ENCODE assay signal across 28 mouse cellular contexts in genomic region chr5:150374778-150375559, GRCm38 (mm10).
A peak's percentile ranks its signal among the peaks of the same experiment; 100 is the strongest.
DNase-seq lines count a peak whose midpoint lies in the region; ATAC-seq and TF ChIP-seq lines count a peak whose summit lies in the region.
"Had no signal": no experiment of that assay in that cellular context is flagged by ENCODE, and none has a peak within 500 bp of the region (broad histone marks: within the 10 kb centered on the region; RNA-seq: fewer than 3 reads in every experiment).

No protein-coding gene starts in this region.

- H3K4me3 ChIP-seq in heart, postnatal 0 days (ENCODE audit: low read depth, low read length), result no peak overlapping the region
- H3K4me3 ChIP-seq in neural tube, embryonic 15.5 days (replicated peaks), result no peak overlapping the region
- no peak overlapping the region for H3K4me3 ChIP-seq in intestine, embryonic 16.5 days (ENCODE audit: low read length)
- H3K4me3 ChIP-seq: erythroblast, embryonic 14.5 days; heart, embryonic 13.5 days; neural tube, embryonic 12.5 days had no signal

- WGBS in heart, postnatal 0 days, result 76% methylated on average over 8 of the region's 8 CpGs
- WGBS in neural tube, embryonic 15.5 days, result 63% methylated on average over 8 of the region's 8 CpGs
- 60% methylated on average over 8 of the region's 8 CpGs for WGBS in intestine, embryonic 16.5 days

- H3K9ac ChIP-seq in heart, postnatal 0 days (replicated peaks; ENCODE audit: low read depth, low read length), result no peak overlapping the region
- no peak overlapping the region for H3K9ac ChIP-seq in neural tube, embryonic 15.5 days (replicated peaks)
- H3K9ac ChIP-seq in intestine, embryonic 16.5 days (ENCODE audit: low read depth, low read length), result no peak overlapping the region
- H3K9ac ChIP-seq: heart, embryonic 13.5 days; hindbrain, embryonic 14.5 days; liver, embryonic 14.5 days; neural tube, embryonic 12.5 days had no signal

- 0 out of 2 replicates have a peak overlapping the region, but pooled peaks have one; percentile 11 for H3K27ac ChIP-seq in heart, postnatal 0 days (ENCODE audit: low read depth)
- 0 out of 2 replicates have a peak overlapping the region, but pooled peaks have one; percentile 10 for H3K27ac ChIP-seq in neural tube, embryonic 15.5 days (replicated peaks)
- H3K27ac ChIP-seq in intestine, embryonic 16.5 days (ENCODE audit: low read length), result peak overlapping the region; percentile 6; the same call in 1 of the 2 replicates
- H3K27ac ChIP-seq: heart, embryonic 13.5 days; hindbrain, embryonic 14.5 days; liver, embryonic 14.5 days; neural tube, embryonic 12.5 days had no signal

- no peak for TF ChIP-seq EP300 in heart, postnatal 0 days (IDR thresholded peaks at IDR 0.05; ENCODE audit: low read depth)

- H3K4me1 ChIP-seq in heart, postnatal 0 days (ENCODE audit: control insufficient read depth, insufficient read depth), result no peaks in the 10 kb centered on the region
- H3K4me1 ChIP-seq in neural tube, embryonic 15.5 days, result no peaks in the 10 kb centered on the region
- no peaks in the 10 kb centered on the region for H3K4me1 ChIP-seq in intestine, embryonic 16.5 days (ENCODE audit: control insufficient read depth, insufficient read depth, low read length)
- H3K4me1 ChIP-seq: neural tube, embryonic 12.5 days had no signal

- H3K9me3 ChIP-seq in heart, postnatal 0 days (replicated peaks; ENCODE audit: control insufficient read depth, low read length), result no peaks in the 10 kb centered on the region
- no peaks in the 10 kb centered on the region for H3K9me3 ChIP-seq in neural tube, embryonic 15.5 days (replicated peaks)
- H3K9me3 ChIP-seq in intestine, embryonic 16.5 days (ENCODE audit: control insufficient read depth, low read length), result no peaks in the 10 kb centered on the region
- H3K9me3 ChIP-seq: heart, embryonic 13.5 days; neural tube, embryonic 12.5 days had no signal

- DNase-seq in heart, postnatal 0 days (ENCODE audit: low spot score), result no peak
- DNase-seq in heart, postnatal 25 days (ENCODE audit: low spot score), result no peak
- DNase-seq in neural tube, embryonic 10.5 days (ENCODE audit: extremely low spot score, low spot score), result no peak
- peak; percentile 22 for DNase-seq in yolk sac, embryonic 10.5 days (ENCODE audit: low spot score)
- no peak for DNase-seq in left cerebral cortex, adult 9 months (ENCODE audit: low spot score in 2 of 2)
- DNase-seq: adrenal gland, postnatal 14 days; cerebellum, adult 11 months; cerebellum, adult 9-10 months; cerebellum, postnatal 36 days; heart, postnatal 14 days; layer of hippocampus, adult 9-11 months; liver; lung, adult 2 months; lung, postnatal 14 days; right cerebral cortex, postnatal 4 days; thymus, adult 18-20 months; thymus, postnatal 25 days had no signal

- intact Hi-C loops in heart, postnatal 25 days (cut with DNase I), result no loop called here

- no peak overlapping the region for H3K4me2 ChIP-seq in heart, postnatal 0 days (ENCODE audit: low read depth, low read length)
- no peak overlapping the region for H3K4me2 ChIP-seq in neural tube, embryonic 15.5 days
- H3K4me2 ChIP-seq in intestine, embryonic 16.5 days (ENCODE audit: low read depth, low read length), result no peak overlapping the region
- H3K4me2 ChIP-seq: heart, embryonic 13.5 days; hindbrain, embryonic 14.5 days; midbrain, embryonic 11.5 days; neural tube, embryonic 12.5 days had no signal

- TF ChIP-seq CTCF in heart, postnatal 0 days (IDR thresholded peaks at IDR 0.05; ENCODE audit: low read depth), result no peak

- H3K27me3 ChIP-seq in heart, postnatal 0 days (ENCODE audit: control insufficient read depth, insufficient read depth, low read length), result no peaks in the 10 kb centered on the region
- H3K27me3 ChIP-seq in neural tube, embryonic 15.5 days (replicated peaks), result no peaks in the 10 kb centered on the region
- no peaks in the 10 kb centered on the region for H3K27me3 ChIP-seq in intestine, embryonic 16.5 days (replicated peaks; ENCODE audit: control insufficient read depth, insufficient read depth, low read length)
- H3K27me3 ChIP-seq: heart, embryonic 13.5 days; neural tube, embryonic 12.5 days had no signal

- no peak for ATAC-seq in heart, postnatal 0 days (ENCODE audit: insufficient read depth, low read depth)
- ATAC-seq in neural tube, embryonic 15.5 days (ENCODE audit: low FRiP score), result no peak
- ATAC-seq in intestine, embryonic 16.5 days, result peak; percentile 68
- ATAC-seq: CD4-positive, CD25-positive, alpha-beta regulatory T cell, adult 4 months; forebrain, embryonic 16.5 days; midbrain, embryonic 16.5 days had no signal

- peaks cover 59% of the 10 kb centered on the region for H3K36me3 ChIP-seq in heart, postnatal 0 days (replicated peaks; ENCODE audit: control insufficient read depth, insufficient read depth, low read length)
- peaks cover 45% of the 10 kb centered on the region for H3K36me3 ChIP-seq in neural tube, embryonic 15.5 days
- no peaks in the 10 kb centered on the region for H3K36me3 ChIP-seq in intestine, embryonic 16.5 days (ENCODE audit: control insufficient read depth, insufficient read depth, low read length)
